Mouse (Mus musculus): Measurements from ENCODE around the gene Prss22. TPM values are rescaled to one million over a fixed set of nuclear protein-coding genes. Genes with fewer than 3 reads are reported as not detected.
A peak's percentile ranks its signal among the peaks of the same experiment; 100 is the strongest.

Gene Prss22
- polyA plus RNA-seq, 1 experiment from 2014 or later = not detected

- no peaks in the 10 kb centered on the region for H3K9me3 ChIP-seq (ENCODE audit: control insufficient read depth, low read length)
- H3K36me3 ChIP-seq (ENCODE audit: control insufficient read depth, insufficient read depth, low read length) = no peaks in the 10 kb centered on the region
- H3K9ac ChIP-seq (ENCODE audit: low read length) = no peak overlapping the region
- ATAC-seq (ENCODE audit: low FRiP score) = no peak
- no peak for DNase-seq (ENCODE audit: low spot score, missing footprints)
- H3K27me3 ChIP-seq (ENCODE audit: control insufficient read depth, insufficient read depth, low read length) = no peaks in the 10 kb centered on the region
- 80% methylated on average over 5 of the region's 5 CpGs for WGBS
- H3K4me3 ChIP-seq (ENCODE audit: low read depth, low read length) = no peak overlapping the region
- no peaks in the 10 kb centered on the region for H3K4me1 ChIP-seq (ENCODE audit: control insufficient read depth, insufficient read depth, low read length)
- H3K27ac ChIP-seq (ENCODE audit: low read depth, low read length) = no peak overlapping the region
- H3K4me2 ChIP-seq = no peak overlapping the region
Measured at GRCm38 (mm10) chr17:24021375-24022199, 23.7 kb upstream of the Prss22 start.

GRCm38 (mm10) chr17:24020696-24021095 lies 22.8 kb upstream of the Prss22 start:
- no peak for DNase-seq (ENCODE audit: low spot score, missing footprints)
- H3K4me1 ChIP-seq (ENCODE audit: control insufficient read depth, insufficient read depth, low read length) = no peaks in the 10 kb centered on the region
- H3K9me3 ChIP-seq (ENCODE audit: control insufficient read depth, low read length) = no peaks in the 10 kb centered on the region
- H3K4me3 ChIP-seq (ENCODE audit: low read depth, low read length) = no peak overlapping the region
- no peak for ATAC-seq (ENCODE audit: low FRiP score)
- WGBS = 86% methylated on average over 6 of the region's 6 CpGs
- no peak overlapping the region for H3K9ac ChIP-seq (ENCODE audit: low read length)
- no peaks in the 10 kb centered on the region for H3K36me3 ChIP-seq (ENCODE audit: control insufficient read depth, insufficient read depth, low read length)
- no peak overlapping the region for H3K4me2 ChIP-seq
- H3K27me3 ChIP-seq (ENCODE audit: control insufficient read depth, insufficient read depth, low read length) = no peaks in the 10 kb centered on the region
- no peak overlapping the region for H3K27ac ChIP-seq (ENCODE audit: low read depth, low read length)

GRCm38 (mm10) chr17:24015727-24016126 lies 17.8 kb upstream of the Prss22 start:
- no peaks in the 10 kb centered on the region for H3K36me3 ChIP-seq (ENCODE audit: control insufficient read depth, insufficient read depth, low read length)
- H3K4me3 ChIP-seq (ENCODE audit: low read depth, low read length) = no peak overlapping the region
- ATAC-seq (ENCODE audit: low FRiP score) (no peak), DNase-seq (ENCODE audit: low spot score, missing footprints) (peak; percentile 81)
- H3K27ac ChIP-seq (ENCODE audit: low read depth, low read length) = no peak overlapping the region
- no peaks in the 10 kb centered on the region for H3K9me3 ChIP-seq (ENCODE audit: control insufficient read depth, low read length)
- H3K4me2 ChIP-seq = no peak overlapping the region
- no peak overlapping the region for H3K9ac ChIP-seq (ENCODE audit: low read length)
- H3K27me3 ChIP-seq (ENCODE audit: control insufficient read depth, insufficient read depth, low read length) = no peaks in the 10 kb centered on the region
- 24% methylated on average over 14 of the region's 14 CpGs for WGBS
- H3K4me1 ChIP-seq (ENCODE audit: control insufficient read depth, insufficient read depth, low read length) = no peaks in the 10 kb centered on the region

- WGBS = 88% methylated on average over 5 of the region's 5 CpGs
- H3K4me3 ChIP-seq (ENCODE audit: low read depth, low read length) = no peak overlapping the region
- H3K9ac ChIP-seq (ENCODE audit: low read length) = no peak overlapping the region
- no peaks in the 10 kb centered on the region for H3K9me3 ChIP-seq (ENCODE audit: control insufficient read depth, low read length)
- no peaks in the 10 kb centered on the region for H3K27me3 ChIP-seq (ENCODE audit: control insufficient read depth, insufficient read depth, low read length)
- no peak for ATAC-seq (ENCODE audit: low FRiP score)
- no peaks in the 10 kb centered on the region for H3K36me3 ChIP-seq (ENCODE audit: control insufficient read depth, insufficient read depth, low read length)
- no peak overlapping the region for H3K27ac ChIP-seq (ENCODE audit: low read depth, low read length)
- no peak overlapping the region for H3K4me2 ChIP-seq
- no peaks in the 10 kb centered on the region for H3K4me1 ChIP-seq (ENCODE audit: control insufficient read depth, insufficient read depth, low read length)
- DNase-seq (ENCODE audit: low spot score, missing footprints) = peak; percentile 73
Measured at GRCm38 (mm10) chr17:24014433-24014965, 16.6 kb upstream of the Prss22 start.

GRCm38 (mm10) chr17:24012921-24013320 lies 15.0 kb upstream of the Prss22 start:
- WGBS = 74% methylated on average over 2 of the region's 2 CpGs
- no peak overlapping the region for H3K27ac ChIP-seq (ENCODE audit: low read depth, low read length)
- H3K9ac ChIP-seq (ENCODE audit: low read length) = no peak overlapping the region
- H3K9me3 ChIP-seq (ENCODE audit: control insufficient read depth, low read length) = no peaks in the 10 kb centered on the region
- H3K4me1 ChIP-seq (ENCODE audit: control insufficient read depth, insufficient read depth, low read length) = no peaks in the 10 kb centered on the region
- no peak overlapping the region for H3K4me2 ChIP-seq
- H3K27me3 ChIP-seq (ENCODE audit: control insufficient read depth, insufficient read depth, low read length) = no peaks in the 10 kb centered on the region
- DNase-seq (ENCODE audit: low spot score, missing footprints) (peak; percentile 64), ATAC-seq (ENCODE audit: low FRiP score) (no peak)
- no peaks in the 10 kb centered on the region for H3K36me3 ChIP-seq (ENCODE audit: control insufficient read depth, insufficient read depth, low read length)
- H3K4me3 ChIP-seq (ENCODE audit: low read depth, low read length) = no peak overlapping the region

GRCm38 (mm10) chr17:24009617-24010016 lies 11.7 kb upstream of the Prss22 start:
- Histone ChIP-seq H3K27me3 (ENCODE audit: control insufficient read depth, insufficient read depth, low read length) (no peaks in the 10 kb centered on the region), H3K4me3 (ENCODE audit: low read depth, low read length) (no peak overlapping the region), H3K27ac (ENCODE audit: low read depth, low read length) (no peak overlapping the region), H3K4me2 (no peak overlapping the region), H3K36me3 (ENCODE audit: control insufficient read depth, insufficient read depth, low read length) (no peaks in the 10 kb centered on the region), H3K9ac (ENCODE audit: low read length) (no peak overlapping the region), H3K9me3 (ENCODE audit: control insufficient read depth, low read length) (no peaks in the 10 kb centered on the region), H3K4me1 (ENCODE audit: control insufficient read depth, insufficient read depth, low read length) (no peaks in the 10 kb centered on the region)
- 56% methylated on average over 5 of the region's 5 CpGs for WGBS
- ATAC-seq (ENCODE audit: low FRiP score) (no peak), DNase-seq (ENCODE audit: low spot score, missing footprints) (no peak)

- no peak for ATAC-seq (ENCODE audit: low FRiP score)
- Histone ChIP-seq H3K4me1 (ENCODE audit: control insufficient read depth, insufficient read depth, low read length) (no peaks in the 10 kb centered on the region), H3K4me2 (no peak overlapping the region), H3K9me3 (ENCODE audit: control insufficient read depth, low read length) (no peaks in the 10 kb centered on the region), H3K36me3 (ENCODE audit: control insufficient read depth, insufficient read depth, low read length) (no peaks in the 10 kb centered on the region), H3K27me3 (ENCODE audit: control insufficient read depth, insufficient read depth, low read length) (no peaks in the 10 kb centered on the region), H3K4me3 (ENCODE audit: low read depth, low read length) (no peak overlapping the region), H3K27ac (ENCODE audit: low read depth, low read length) (no peak overlapping the region), H3K9ac (ENCODE audit: low read length) (no peak overlapping the region)
- DNase-seq (ENCODE audit: low spot score, missing footprints) = no peak
- WGBS = 75% methylated on average over 4 of the region's 4 CpGs
Measured at GRCm38 (mm10) chr17:24008105-24008504, 10.2 kb upstream of the Prss22 start.

- Histone ChIP-seq H3K27me3 (ENCODE audit: control insufficient read depth, insufficient read depth, low read length) (no peaks in the 10 kb centered on the region), H3K4me1 (ENCODE audit: control insufficient read depth, insufficient read depth, low read length) (no peaks in the 10 kb centered on the region), H3K9me3 (ENCODE audit: control insufficient read depth, low read length) (no peaks in the 10 kb centered on the region), H3K4me3 (ENCODE audit: low read depth, low read length) (no peak overlapping the region), H3K27ac (ENCODE audit: low read depth, low read length) (no peak overlapping the region), H3K4me2 (no peak overlapping the region), H3K36me3 (ENCODE audit: control insufficient read depth, insufficient read depth, low read length) (no peaks in the 10 kb centered on the region), H3K9ac (ENCODE audit: low read length) (no peak overlapping the region)
- DNase-seq (ENCODE audit: low spot score, missing footprints) (no peak), ATAC-seq (ENCODE audit: low FRiP score) (no peak)
- WGBS = 78% methylated on average over 1 of the region's 1 CpGs
Measured at GRCm38 (mm10) chr17:24007391-24007790, 9.5 kb upstream of the Prss22 start.

- no peaks in the 10 kb centered on the region for H3K36me3 ChIP-seq (ENCODE audit: control insufficient read depth, insufficient read depth, low read length)
- WGBS = 59% methylated on average over 2 of the region's 2 CpGs
- no peak overlapping the region for H3K4me3 ChIP-seq (ENCODE audit: low read depth, low read length)
- DNase-seq (ENCODE audit: low spot score, missing footprints) (no peak), ATAC-seq (ENCODE audit: low FRiP score) (no peak)
- H3K9ac ChIP-seq (ENCODE audit: low read length) = no peak overlapping the region
- H3K4me1 ChIP-seq (ENCODE audit: control insufficient read depth, insufficient read depth, low read length) = no peaks in the 10 kb centered on the region
- H3K27me3 ChIP-seq (ENCODE audit: control insufficient read depth, insufficient read depth, low read length) = no peaks in the 10 kb centered on the region
- H3K9me3 ChIP-seq (ENCODE audit: control insufficient read depth, low read length) = no peaks in the 10 kb centered on the region
- no peak overlapping the region for H3K27ac ChIP-seq (ENCODE audit: low read depth, low read length)
- no peak overlapping the region for H3K4me2 ChIP-seq
Measured at GRCm38 (mm10) chr17:24006930-24007329, 9.0 kb upstream of the Prss22 start.

Data from midbrain, embryonic 11.5 days (tissue).